Mouse (Mus musculus) olfactory bulb, adult 2 months (tissue): ENCODE results near the gene Bcl2.

Source experiments
- CTCF ChIP-seq: fragments of 200-500 bp; IDR thresholded peaks from 2 replicates; pipeline ENCODE4 v1.5.1; 2012; ENCODE audit warnings: low read depth, mild to moderate bottlenecking, low read length, moderate library complexity; ENCODE audit not compliant: insufficient read depth
- POLR2A ChIP-seq: fragments of 200-500 bp; IDR thresholded peaks from 2 replicates; pipeline ENCODE4 v1.6.1; 2012; ENCODE audit warnings: mild to moderate bottlenecking, low read depth, low read length, moderate library complexity; ENCODE audit not compliant: insufficient read depth

DNA sequence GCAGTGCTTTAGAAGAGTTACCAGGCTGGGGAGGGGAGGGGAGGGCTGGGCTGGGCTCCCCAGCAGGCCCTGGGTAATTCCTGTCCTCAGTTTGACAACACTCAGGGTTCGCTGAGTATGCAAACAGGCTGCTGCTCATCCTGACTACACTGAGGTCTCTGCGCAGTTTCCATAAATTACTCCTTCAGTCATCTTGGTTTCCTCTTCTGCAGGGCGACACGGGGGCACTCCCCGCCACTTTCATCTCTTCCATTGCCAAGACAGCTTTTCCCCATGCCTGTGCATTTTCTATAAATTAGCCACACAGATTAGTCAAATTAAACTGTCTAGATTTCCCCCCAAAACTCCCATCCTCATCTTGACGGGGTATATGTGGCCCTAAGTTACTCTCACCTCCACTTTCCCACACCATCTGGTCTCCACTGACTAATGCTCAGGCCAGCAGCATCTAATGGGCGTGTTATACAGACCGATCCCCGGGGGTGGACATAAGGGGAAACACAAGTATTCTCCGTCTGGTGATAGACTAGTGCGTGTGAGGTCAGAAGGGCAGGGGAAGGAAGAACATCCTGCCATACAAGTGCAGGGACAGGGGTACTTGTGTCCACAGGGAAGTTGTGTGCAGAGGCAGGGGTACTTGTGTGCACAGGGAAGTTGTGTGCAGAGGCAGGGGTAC, 152.9 kb downstream of the Bcl2 start:
- TF ChIP-seq CTCF = no peak
- TF ChIP-seq POLR2A = no peak
